Mouse (Mus musculus) testis, postnatal 14 days (tissue): ENCODE measurements around the gene Rubcnl.

Experiments used
- DNase-seq: peaks from one replicate; pipeline ENCODE4 v3.0.0; 2021; ENCODE audit warnings: low spot score

Rubcnl gene

DNA sequence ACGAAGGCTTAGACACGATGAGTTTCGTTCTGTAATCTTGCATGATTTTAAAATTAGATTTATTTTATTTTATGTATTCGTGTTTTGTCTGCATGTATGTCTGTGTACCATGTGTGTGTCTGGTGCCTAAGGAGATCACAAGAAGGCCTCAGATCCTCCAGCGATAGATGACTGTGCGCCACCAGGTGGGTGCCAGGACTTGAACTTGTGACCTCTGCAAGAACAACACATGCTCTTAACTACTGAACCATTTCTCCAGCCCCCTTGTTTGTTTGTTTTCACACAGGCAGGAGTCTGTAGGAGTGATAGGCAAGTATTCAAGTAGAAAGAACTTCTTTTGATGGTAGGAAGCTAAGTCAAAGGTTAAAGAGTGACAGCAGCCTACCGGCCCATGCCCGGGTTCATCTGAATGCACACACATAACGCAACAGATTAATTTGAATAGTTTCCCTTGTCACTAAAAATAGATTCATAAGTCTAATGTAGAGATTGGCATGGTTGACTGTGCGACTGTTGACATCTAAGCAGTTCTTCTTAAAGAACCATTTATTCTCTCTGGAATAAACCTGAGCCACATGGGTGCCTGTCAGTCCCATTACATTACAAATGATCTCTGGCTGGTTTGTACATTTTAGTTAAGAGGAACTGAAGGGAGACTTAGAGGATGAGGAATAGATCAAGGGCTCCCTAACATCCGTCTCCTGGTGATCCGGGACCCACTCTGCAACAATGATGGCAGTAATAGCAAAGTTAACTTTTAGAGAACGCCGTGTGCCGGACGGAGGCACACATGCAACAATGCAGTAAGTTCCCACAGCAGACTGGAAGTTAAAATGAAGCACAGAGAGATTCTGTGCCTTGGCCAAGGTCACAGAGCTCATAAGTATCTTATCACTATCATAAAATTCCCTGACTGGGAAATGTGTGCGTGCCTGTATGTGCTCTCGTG lies 2.3 kb downstream of the Rubcnl start:
- DNase-seq: peak; percentile 61

DNA sequence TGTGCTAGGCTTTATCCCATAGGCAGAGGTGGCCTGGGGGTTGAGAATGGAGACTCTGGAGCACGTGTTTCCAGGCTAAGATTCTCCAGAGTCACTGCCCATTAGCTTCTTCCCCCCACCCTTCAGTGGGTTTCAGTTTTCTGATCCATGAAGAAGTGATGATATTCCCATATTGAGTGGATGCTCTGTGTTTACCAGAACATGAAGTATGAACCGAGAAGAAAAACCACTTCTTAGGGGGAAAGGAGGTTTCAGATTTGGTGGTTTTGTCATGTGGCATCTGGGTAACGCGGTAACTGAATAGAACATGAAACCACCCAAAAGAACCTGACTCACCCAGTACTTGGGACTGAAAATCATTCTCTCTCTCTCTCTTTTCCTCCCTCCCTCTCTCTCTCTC lies 3.0 kb downstream of the Rubcnl start:
- DNase-seq: no peak

DNA sequence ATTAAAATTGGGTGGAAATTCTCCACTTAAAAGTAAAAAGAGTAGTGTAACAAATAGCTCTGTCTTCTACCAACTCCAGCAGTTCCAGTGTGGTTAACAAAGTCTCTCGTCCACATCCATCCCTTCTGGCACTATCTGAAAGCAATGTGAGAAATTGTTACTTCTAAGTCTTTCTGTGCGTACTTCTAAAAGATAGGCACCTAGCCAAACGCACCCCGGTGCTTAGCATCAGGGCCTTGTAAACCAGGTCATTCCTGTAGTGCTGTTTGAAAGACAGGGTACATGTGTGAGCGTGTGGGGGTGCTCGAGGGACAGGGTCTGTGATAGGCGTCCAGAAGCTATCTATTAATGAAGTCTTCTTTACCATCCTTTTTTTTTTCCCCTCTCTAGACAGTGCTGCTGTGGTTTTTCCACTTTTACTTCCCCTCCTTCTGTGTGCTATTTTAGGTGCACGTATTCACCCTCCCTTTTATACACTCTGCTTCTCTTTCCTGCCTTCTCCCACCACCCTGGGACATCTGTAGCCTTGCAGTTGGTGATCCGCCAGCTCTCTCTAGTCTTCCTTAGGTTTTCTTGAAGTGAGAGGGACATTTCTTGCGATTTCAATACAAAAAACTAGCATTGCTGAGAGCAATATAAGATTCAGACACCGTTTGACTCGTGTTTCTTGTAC lies 4.9 kb downstream of the Rubcnl start:
- DNase-seq: peak; percentile 61

DNA sequence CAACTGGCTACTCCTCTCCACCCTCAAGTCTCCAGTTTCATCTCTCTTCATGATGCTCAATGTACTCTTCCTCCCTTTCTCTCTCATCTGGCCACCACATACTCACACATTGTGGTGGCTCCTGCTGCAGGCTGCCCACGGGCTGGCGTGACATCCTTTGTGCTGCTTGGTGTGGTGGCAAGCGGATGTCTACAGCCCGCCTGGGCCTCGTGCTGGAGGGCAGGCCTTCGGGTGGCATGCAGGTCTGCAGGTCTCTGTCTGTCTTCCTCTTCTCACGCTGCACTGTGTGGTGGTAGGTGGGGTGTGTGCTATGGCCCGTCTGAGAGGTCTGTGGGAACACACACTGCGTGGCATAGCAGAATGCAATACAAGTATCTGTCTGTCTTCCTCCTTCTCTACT lies 6.7 kb downstream of the Rubcnl start:
- DNase-seq: no peak

DNA sequence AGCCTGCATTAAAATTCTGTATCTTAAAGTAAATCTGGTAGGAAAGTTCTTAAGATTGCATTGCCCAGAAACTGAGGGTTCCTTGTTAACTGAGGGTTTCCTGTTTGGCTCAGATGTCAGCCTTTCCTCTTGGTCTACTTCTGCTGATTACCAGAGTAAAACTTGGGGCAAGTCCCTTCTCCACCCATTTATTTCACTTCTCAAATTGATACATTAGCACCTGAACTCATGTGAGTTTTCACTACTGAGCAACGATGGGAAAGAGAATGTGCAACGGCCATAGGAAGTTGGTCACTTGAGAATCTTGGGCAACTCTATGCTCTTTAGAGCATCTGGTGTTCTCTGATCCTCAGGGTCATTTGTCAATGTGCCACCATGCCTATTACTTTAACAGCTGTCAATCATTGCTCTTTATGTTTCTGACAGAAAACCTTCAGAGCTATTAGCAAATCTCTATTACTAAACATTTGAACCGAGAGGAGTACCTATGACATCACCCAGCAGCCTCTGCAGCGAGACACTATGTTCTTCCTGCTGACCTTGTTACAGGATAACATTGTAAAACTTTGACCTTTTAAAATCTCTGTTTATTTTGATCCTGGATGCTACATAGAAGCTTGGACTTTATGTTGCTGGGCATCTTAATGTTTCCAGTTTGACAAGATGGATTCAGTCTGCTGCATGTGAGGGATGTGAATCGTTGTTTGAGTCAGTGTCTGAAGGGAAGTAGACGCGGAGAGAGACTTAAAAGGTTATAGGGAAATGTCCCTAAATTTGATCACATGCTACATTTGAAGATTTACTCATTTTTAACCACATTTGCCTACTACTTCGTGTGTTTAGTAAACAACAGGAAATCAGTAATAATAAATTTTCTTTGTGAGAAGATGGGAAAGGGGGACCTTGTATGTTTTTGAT lies 9.2 kb downstream of the Rubcnl start:
- no peak for DNase-seq

DNA sequence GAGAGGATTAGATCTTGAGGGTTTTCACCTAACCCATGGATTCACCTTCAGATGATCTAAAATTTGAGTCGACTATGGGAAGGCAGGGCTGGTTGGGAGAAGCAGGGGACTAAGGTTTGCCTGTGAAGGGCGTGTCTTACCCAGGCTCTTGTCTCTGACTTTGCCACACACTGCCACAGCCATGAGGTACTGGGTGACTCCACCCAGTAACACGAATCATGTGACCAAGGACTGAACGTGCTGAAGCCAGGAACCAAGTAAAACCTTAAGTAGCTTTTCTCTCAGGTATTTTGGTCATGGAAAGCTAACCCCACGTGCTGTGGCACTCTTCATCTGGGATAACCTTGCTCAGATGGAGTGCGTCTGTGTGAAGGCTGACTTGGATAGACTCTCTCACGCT lies 14.9 kb downstream of the Rubcnl start:
- no peak for DNase-seq

DNA sequence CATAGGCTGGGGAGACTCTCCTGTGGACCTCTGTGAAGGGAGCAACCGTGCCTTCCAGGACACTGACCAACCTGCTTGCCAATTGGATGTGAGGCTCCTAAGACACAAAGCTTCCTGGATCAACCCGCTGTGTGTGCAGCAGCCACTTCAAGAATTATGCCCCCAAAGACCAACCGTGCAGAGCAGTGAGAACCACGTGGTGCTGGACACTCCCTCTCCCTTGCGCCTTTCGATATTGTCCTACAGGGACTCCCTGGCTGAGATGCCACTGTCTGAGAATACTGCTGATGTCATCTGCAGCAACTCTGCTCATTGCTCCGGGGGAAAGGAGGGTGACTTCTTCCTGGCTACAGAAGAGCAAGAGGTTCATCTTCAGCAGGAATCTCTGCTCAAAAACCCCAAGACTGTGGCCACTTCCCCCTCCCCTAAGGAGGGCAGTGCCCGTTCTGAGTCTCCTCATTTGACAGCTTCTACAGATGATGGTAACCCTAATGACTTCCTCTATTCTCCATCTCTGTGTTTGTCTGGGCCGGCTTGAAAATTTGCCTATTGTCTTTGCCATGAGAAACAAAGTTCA lies 16.3 kb downstream of the Rubcnl start:
- DNase-seq: no peak

DNA sequence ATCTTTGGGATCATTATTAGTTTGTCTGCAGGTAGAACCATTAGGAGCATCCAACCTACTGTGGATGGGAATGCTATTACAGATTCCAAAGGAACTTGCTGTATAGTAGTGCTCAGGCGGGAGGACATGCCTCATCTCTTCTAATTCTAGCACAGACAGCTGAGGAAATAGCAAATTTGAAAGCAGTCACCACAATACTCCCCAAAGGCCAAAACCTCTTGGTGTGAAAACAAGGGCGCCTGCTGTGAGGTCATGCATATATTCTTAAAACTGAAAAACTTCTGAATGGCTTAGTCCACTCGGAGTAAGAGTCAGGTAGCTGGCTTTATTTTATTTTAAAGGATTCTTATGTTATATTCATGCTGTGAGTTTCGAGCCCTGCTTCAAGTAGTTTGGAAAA lies 16.9 kb downstream of the Rubcnl start:
- DNase-seq: no peak

DNA sequence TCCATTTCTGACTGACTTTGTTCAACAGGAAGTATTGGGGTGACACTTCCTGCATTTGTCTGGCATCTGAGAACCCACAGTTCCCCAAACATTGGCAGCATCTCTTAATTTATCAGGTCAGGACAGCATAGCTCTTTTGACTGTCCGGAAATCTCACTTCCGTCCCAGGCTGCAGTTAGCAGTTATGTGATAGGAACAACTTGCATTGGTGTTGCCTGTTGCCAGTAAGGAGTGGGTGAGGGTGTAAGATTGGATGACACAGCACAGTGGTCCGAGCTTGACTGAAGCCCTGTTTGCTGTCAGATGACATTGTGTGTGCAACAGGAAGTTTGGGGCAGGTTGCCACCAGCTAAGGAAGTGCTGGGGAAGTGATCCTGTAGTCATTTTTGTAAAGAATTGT lies 18.4 kb downstream of the Rubcnl start:
- no peak for DNase-seq

DNA sequence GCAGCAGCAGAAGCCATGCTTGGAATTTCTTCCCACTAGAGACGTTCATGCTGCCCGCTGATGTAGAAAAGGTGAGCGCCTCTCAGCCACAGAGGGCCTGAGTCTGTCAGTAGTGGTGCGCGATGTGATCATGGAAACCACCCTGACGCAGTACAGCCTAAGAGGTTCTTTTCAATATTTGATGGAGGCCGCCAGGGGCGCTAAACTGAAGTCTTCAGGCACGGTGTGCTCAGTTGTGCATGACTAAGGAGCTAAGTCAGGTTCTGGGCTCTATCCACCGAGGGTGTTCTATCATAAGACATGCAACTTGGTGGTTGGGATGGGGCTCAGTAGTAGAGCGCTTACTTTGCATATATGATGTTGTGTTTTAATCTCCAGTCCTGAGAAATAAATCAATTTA lies 19.6 kb downstream of the Rubcnl start:
- DNase-seq: no peak

DNA sequence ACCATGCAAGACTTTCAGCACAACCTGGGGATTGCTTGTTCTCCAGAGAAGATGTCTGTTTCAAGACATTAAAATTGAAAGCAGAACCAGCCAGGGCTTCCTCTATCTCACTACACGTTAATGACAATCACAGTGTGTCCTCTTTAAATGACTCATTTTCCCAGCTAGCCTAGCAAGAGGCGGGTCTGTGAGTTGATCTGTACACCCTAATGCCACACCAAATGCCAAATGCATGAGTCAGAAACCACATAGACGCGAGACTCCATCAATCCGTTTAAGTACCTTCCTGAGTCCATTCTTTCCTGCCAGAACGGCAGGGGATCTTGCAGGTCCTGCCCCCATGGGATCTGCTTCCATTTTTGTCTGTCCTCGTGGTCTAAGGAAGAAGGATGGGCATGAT lies 29.4 kb downstream of the Rubcnl start:
- DNase-seq: no peak

DNA sequence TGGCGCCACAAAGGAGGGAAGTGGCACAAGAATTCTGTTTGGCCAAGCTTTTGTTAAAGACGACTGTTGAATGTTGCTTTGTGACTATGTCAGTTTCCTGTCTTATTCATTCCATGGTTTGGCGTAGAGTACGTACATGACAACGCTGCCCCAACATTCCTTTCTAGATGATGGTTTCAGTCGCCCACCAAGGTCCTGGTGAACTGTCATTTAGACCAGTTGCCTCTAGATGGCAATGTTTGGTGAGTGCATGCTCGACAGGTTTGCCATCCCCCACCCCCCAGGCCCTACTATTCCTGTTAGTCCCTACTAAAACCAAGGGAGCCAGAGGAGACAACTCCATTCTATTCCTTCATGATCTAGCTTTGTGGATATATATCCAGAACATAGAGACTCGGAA lies 36.6 kb downstream of the Rubcnl start:
- no peak for DNase-seq

DNA sequence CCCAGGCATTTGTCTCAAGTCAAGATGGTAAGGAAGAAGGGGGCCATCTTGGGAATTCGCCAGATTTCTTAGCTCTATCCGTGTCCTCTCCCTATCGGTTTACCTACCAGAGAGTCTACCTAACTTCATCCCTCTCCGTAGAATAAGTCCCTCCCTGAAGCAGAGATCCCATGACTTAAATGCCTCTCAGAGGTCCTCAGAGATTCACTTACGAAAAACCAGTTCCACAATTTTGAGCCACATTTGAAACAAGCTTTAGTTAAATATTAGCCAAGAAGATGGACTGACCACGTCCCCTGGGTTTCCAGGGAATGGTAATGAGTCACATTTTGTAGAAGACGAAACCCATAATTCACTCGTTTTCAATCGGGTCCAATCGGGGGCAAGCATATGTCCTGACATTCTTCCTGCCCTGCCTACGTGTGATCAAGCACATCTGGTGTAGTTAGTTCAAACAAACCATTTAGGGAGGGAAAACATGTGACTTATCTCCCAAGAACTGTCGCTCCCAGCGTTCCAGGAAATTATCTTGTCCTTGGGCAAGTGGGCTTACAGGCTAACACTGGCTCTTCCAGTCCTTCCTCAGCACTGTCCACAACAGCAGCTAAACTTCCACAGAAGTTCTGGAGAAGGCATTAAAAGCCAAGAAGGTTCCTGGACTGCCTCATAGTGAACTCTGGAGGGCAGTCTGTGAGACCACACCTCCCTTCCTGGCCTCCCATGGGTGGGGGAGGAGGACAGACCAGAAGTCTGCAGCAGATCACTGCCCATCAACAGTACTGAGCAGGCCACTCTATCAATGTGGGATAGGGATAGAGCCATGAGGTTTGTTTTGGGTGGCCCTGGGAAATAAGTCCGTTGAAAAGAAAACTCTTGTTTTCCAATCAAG lies 38.9 kb downstream of the Rubcnl start:
- DNase-seq: no peak

DNA sequence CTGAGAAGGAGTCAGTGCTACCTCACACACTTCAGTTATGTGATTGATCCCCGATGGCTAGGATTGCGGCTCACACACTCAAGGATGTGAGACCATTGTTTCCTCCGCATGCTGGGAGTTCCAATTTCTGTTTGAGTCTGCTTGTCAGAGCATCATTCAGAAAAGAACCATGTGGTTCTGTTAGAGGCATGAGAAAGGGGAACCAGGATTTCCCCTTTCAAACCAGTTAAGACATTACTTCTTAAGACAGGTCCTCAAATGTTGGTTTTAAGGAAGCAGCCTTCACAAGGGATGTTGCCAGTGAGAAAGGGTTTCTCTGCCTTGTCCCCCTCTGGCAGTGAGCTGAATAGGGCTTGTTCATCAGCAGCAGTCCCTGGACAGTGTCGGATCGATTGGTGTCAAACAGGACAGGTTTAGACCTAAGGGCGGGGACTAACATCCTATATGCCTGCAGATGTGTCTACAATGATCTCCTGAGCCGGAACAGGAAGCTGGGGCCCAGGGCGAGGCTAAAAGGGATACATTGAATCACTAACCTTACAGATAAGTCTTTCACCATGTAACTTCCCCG lies 41.1 kb downstream of the Rubcnl start:
- DNase-seq: peak; percentile 26

DNA sequence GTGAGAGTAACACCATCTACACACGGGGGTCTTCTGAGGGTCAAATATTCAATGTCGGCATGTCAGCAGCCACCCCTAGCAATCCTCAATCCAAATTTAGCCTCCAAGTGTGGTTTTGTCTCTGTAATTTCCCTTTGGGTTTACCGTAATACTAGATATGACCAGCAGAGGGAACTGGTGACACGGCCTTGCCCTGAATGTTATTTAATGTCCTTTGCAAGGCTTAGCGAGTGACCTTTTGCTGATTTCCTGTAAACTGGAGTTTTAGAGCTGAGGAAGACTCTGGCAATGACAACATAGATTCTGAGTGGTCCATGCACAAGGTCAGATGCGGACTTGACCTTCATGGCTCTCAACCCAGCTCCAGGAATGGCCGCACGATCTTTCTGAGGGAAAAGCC lies 44.7 kb downstream of the Rubcnl start:
- DNase-seq: no peak

DNA sequence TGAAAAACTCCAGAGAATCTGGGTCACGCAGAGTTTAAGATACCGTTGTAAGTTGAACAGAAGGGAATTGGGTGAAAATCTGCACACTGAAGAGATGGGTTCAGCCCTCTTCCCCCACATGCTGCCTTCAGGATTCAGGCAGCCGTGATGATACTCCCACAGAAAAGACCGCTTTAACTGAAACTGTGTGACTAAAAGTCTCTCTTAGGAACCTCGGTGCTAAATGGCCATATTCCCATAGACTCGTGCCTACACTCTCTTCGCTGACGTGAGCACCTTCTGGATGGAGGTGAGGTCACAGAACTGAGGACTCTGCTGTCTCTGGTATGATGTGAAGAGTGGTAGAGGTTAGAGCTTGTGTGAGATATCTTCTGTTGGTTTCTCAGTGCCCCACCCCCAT lies 48.1 kb downstream of the Rubcnl start:
- no peak for DNase-seq

DNA sequence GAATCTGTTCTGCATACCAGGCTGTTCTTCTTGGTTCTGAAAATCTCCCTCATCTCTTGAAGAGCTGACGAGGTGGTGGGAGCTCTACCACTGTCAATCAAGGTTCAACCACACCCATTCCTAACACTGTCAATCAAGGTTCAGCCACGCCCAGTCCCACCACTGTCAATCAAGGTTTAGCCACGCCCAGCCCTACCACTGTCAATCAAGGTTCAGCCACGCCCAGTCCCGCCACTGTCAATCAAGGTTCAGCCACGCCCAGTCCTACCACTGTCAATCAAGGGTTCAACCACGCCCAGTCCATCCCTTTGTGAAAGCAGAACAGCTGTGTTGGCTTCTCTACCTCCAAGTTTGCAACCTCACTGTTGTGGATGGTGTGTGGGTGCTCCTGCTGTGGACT lies 48.7 kb downstream of the Rubcnl start:
- peak; percentile 27 for DNase-seq

DNA sequence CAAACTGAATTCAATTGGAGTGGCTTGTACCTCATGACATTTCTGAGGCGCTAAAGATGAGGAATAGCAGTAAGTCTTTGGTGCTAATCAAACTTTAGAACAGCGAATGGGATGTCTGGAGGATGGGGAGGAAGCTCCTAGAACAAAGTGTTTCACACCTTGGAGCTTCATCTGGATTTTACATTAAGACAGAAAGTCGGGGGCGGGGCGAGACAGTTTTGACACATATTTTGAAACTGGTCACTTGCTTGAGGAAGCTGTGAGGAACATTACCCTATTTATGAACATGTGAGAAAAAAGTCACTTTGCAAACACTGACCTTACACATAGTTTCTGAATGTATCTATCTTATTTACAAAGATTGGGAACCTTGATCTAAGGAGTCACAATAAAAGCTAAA lies 49.4 kb downstream of the Rubcnl start:
- DNase-seq: no peak

DNA sequence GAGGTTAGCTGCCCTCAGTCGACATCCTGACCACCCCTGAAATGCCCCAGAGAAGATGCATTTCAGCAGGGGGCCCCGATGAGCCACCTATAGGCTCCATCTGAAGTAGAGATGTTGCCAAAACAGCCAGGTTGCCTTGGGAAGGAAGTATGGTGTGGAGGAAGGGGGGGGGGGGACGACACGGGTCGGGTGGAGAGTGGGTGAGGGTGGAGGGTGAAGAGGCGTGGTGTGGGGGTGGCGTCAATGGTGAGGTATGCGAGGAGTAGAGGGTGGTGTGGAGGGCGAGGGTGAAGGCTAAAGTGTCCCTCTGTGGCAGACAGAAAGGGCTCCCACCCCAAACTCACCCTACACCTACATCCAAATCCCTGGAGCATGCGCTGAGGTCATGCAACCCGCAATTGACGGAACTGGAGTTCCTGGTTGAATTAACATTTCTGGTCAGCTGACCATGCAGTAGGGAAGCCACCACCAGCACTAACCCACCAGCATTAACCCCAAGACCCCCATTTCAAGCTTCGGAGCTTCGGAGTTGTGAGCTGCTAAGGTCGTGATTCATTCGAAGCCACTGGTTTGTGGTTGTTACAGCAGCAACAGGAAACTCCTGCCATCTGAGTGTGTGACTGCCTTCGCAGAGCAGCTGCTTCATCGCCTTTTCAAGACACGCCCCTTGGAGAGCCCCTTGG lies 52.7 kb downstream of the Rubcnl start:
- no peak for DNase-seq

DNA sequence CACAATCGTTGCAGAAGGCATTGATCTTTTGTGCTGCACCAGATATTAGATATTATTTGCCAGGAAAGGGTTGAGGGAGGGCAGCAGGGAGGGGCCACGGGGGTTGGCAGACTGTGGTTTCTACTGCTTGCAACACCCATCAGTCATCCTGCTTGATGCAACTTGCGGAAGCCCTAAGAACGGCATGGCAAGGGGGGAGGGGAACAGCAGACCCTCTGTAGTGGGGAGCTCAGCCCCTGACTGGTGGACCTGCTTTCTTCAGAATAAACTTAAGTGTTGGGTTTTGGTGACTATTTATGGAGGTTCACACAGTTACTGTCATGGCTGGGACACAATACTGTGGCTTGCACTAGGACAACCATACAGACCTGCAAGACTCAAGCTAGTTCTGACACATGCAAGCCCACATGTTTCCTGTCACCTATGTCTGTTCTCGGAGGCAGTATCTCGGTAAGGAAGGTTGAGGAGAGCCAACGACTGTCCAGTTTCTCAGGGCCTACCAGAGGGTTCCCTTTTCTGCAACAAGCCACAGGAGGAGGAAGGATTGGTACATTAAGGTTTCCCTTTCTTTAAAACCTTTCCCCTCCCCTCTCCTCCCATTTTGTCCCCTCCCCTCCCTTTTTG lies 53.6 kb downstream of the Rubcnl start:
- no peak for DNase-seq
